Mouse (Mus musculus) WW6 (cell line): ENCODE measurements around the gene Cwc25.
A peak's percentile ranks its signal among the peaks of the same experiment; 100 is the strongest.

Experiments used
- DNase-seq: peaks from one replicate; pipeline ENCODE4 v3.0.0-alpha.2; 2013; ENCODE audit warnings: low read depth, low spot score

Cwc25 gene

GRCm38 (mm10) chr11:97700003-97700745 lies 66.2 kb downstream of the Cwc25 start, which contains the start of gene Pcgf2:
Gene Pcgf2, minus strand, starts transcription at chr11:97700497.
- no peak for DNase-seq

GRCm38 (mm10) chr11:97699626-97700002 lies 66.7 kb downstream of the Cwc25 start:
- DNase-seq, result peak; percentile 89

GRCm38 (mm10) chr11:97698741-97699611 lies 67.4 kb downstream of the Cwc25 start:
- DNase-seq, result peak; percentile 84

- DNase-seq, result no peak
These were observed 68.3 kb downstream of the Cwc25 start for GRCm38 (mm10) chr11:97697891-97698529.

GRCm38 (mm10) chr11:97697199-97697890 lies 69.0 kb downstream of the Cwc25 start:
- DNase-seq, result no peak

- no peak for DNase-seq
These were observed 69.7 kb downstream of the Cwc25 start for GRCm38 (mm10) chr11:97696669-97697068.

GRCm38 (mm10) chr11:97695712-97696401 lies 70.5 kb downstream of the Cwc25 start:
- no peak for DNase-seq
